Mouse (Mus musculus) myocyte (in vitro differentiated cells): ENCODE results near the gene Gm14137. TPM values are rescaled to one million over a fixed set of nuclear protein-coding genes. Genes with fewer than 3 reads are reported as not detected.

Experiments
- H3K27me3 ChIP-seq: one replicate; pipeline ENCODE4 v1.6.1; 2011; ENCODE audit not compliant: control insufficient read depth, insufficient read depth, insufficient read length
- H3K36me3 ChIP-seq: one replicate; pipeline ENCODE4 v1.6.1; 2011; ENCODE audit not compliant: control insufficient read depth, insufficient read depth
- H3K4me2 ChIP-seq: one replicate; pipeline ENCODE4 v1.6.1; 2011; ENCODE audit warnings: low read depth, control low read depth
- H3K4me3 ChIP-seq: one replicate; pipeline ENCODE4 v1.5.1; 2011; ENCODE audit warnings: mild to moderate bottlenecking, control low read depth, moderate library complexity
- H3K79me2 ChIP-seq: one replicate; pipeline ENCODE4 v1.6.1; 2011; ENCODE audit not compliant: control insufficient read depth, insufficient read depth
- H3ac ChIP-seq: one replicate; pipeline ENCODE4 v1.6.1; 2011; ENCODE audit not compliant: control insufficient read depth, insufficient read length
- CEBPB ChIP-seq: IDR thresholded peaks from 2 replicates; pipeline ENCODE4 v1.6.1; 2011; ENCODE audit warnings: mild to moderate bottlenecking, moderate library complexity; ENCODE audit not compliant: poor library complexity, insufficient read depth, severe bottlenecking
- E2F4 ChIP-seq: IDR thresholded peaks from one replicate; pipeline ENCODE4 v1.6.1; 2011; ENCODE audit warnings: mild to moderate bottlenecking, control low read depth, moderate library complexity; ENCODE audit not compliant: insufficient read depth
- MAX ChIP-seq: IDR thresholded peaks from one replicate; pipeline ENCODE4 v1.6.1; 2011; ENCODE audit warnings: low read depth, mild to moderate bottlenecking, control low read depth
- MYOD1 ChIP-seq, 3 experiments: IDR thresholded peaks; one replicate each; pipeline ENCODE4 v1.6.1; 2011; ENCODE audit warnings: control low read depth in 2 of 3, low read depth in 2 of 3, mild to moderate bottlenecking in 2 of 3, moderate library complexity in 1 of 3; ENCODE audit not compliant: insufficient read length in 2 of 3, control insufficient read depth in 1 of 3
- MYOG ChIP-seq, 3 experiments: IDR thresholded peaks; one replicate each; pipeline ENCODE4 v1.6.1; 2011; ENCODE audit warnings: control low read depth in 2 of 3, low read depth in 2 of 3, mild to moderate bottlenecking in 2 of 3; ENCODE audit not compliant: insufficient read length in 2 of 3, control insufficient read depth in 1 of 3, insufficient read depth in 1 of 3
- POLR2A ChIP-seq: IDR thresholded peaks from one replicate; pipeline ENCODE4 v1.6.1; 2011; ENCODE audit warnings: low read depth, mild to moderate bottlenecking, control low read depth, moderate library complexity; ENCODE audit not compliant: insufficient read length
- POLR2AphosphoS2 ChIP-seq: IDR thresholded peaks from one replicate; pipeline ENCODE4 v1.6.1; 2011; ENCODE audit warnings: low read depth, control low read depth; ENCODE audit not compliant: insufficient read length
- REST ChIP-seq: IDR thresholded peaks from one replicate; pipeline ENCODE4 v1.6.1; 2011; ENCODE audit warnings: mild to moderate bottlenecking, control low read depth, moderate library complexity; ENCODE audit not compliant: insufficient read depth, insufficient read length
- SRF ChIP-seq: IDR thresholded peaks from one replicate; pipeline ENCODE4 v1.6.1; 2011; ENCODE audit warnings: low read depth; ENCODE audit not compliant: control insufficient read depth, insufficient read length
- TCF12 ChIP-seq: IDR thresholded peaks from one replicate; pipeline ENCODE4 v1.6.1; 2011; ENCODE audit warnings: mild to moderate bottlenecking, control low read depth; ENCODE audit not compliant: poor library complexity, insufficient read depth, severe bottlenecking
- TCF3 ChIP-seq: IDR thresholded peaks from one replicate; pipeline ENCODE4 v1.6.1; 2011; ENCODE audit warnings: low read depth, control low read depth; ENCODE audit not compliant: insufficient read length
- USF1 ChIP-seq: IDR thresholded peaks from one replicate; pipeline ENCODE4 v1.6.1; 2011; ENCODE audit warnings: low read depth, mild to moderate bottlenecking, control low read depth, moderate library complexity
- polyA plus RNA-seq: library from polyadenylated mRNA; unstranded; fragments of >200 nt; fragmentation: generic; extraction: Trizol; gene quantifications from one replicate; pipeline ENCODE4 v1.2.1, GENCODE M21; 2012; ENCODE audit warnings: missing spikeins

Gm14137 gene
- polyA plus RNA-seq, 1 experiment, result 6.3 TPM

- TF ChIP-seq POLR2AphosphoS2 (no peak), CEBPB (no peak), SRF (no peak), MYOG (IDR thresholded peaks at IDR 0.05; ENCODE audit: control insufficient read depth in 1 of 3, insufficient read depth in 1 of 3, insufficient read length in 2 of 3, low read depth in 2 of 3) (no peak), MAX (no peak), POLR2A (no peak), MYOD1 (IDR thresholded peaks at IDR 0.05; ENCODE audit: control insufficient read depth in 1 of 3, insufficient read length in 2 of 3, low read depth in 2 of 3) (no peak), E2F4 (no peak), REST (no peak), USF1 (no peak)
- H3K4me3 ChIP-seq, result no peak overlapping the region
- no peak overlapping the region for H3K4me2 ChIP-seq
- H3K36me3 ChIP-seq, result peaks cover 31% of the 10 kb centered on the region
- H3ac ChIP-seq, result no peak overlapping the region
- H3K79me2 ChIP-seq, result no peaks in the 10 kb centered on the region
- H3K27me3 ChIP-seq, result no peaks in the 10 kb centered on the region
Observed at GRCm38 (mm10) chr2:119147160-119147678, 27.1 kb upstream of the Gm14137 start.

- TF ChIP-seq POLR2AphosphoS2, result no peak
- TF ChIP-seq MYOD1 (IDR thresholded peaks at IDR 0.05; ENCODE audit: control insufficient read depth in 1 of 3, insufficient read length in 2 of 3, low read depth in 2 of 3), result no peak
- no peak for TF ChIP-seq E2F4
- no peak for TF ChIP-seq MAX
- no peak for TF ChIP-seq TCF12
- TF ChIP-seq POLR2A, result no peak
- no peak for TF ChIP-seq SRF
- no peak for TF ChIP-seq USF1
- no peak for TF ChIP-seq CEBPB
- TF ChIP-seq MYOG (IDR thresholded peaks at IDR 0.05; ENCODE audit: control insufficient read depth in 1 of 3, insufficient read depth in 1 of 3, insufficient read length in 2 of 3, low read depth in 2 of 3), result no peak
- H3ac ChIP-seq, result no peak overlapping the region
Observed at GRCm38 (mm10) chr2:119147775-119148174, 26.5 kb upstream of the Gm14137 start.

GRCm38 (mm10) chr2:119152255-119152654 is 22.1 kb upstream of the Gm14137 start:
- TF ChIP-seq POLR2A, result no peak
- no peak for TF ChIP-seq CEBPB
- H3K36me3 ChIP-seq, result peaks cover 21% of the 10 kb centered on the region
- no peaks in the 10 kb centered on the region for H3K27me3 ChIP-seq
- H3ac ChIP-seq, result no peak overlapping the region
- peaks cover 15% of the 10 kb centered on the region for H3K79me2 ChIP-seq
- no peak overlapping the region for H3K4me3 ChIP-seq
- H3K4me2 ChIP-seq, result no peak overlapping the region

More at GRCm38 (mm10) chr2:119147775-119148174, 26.5 kb upstream of the Gm14137 start:
- Histone ChIP-seq H3K4me3 (no peak overlapping the region), H3K36me3 (peaks cover 31% of the 10 kb centered on the region), H3K4me2 (no peak overlapping the region), H3K27me3 (no peaks in the 10 kb centered on the region), H3K79me2 (no peaks in the 10 kb centered on the region)

- Histone ChIP-seq H3K4me2 (no peak overlapping the region), H3ac (no peak overlapping the region), H3K79me2 (peaks cover 15% of the 10 kb centered on the region), H3K36me3 (peaks cover 21% of the 10 kb centered on the region), H3K27me3 (no peaks in the 10 kb centered on the region), H3K4me3 (no peak overlapping the region)
- TF ChIP-seq TCF12 (no peak), SRF (no peak), E2F4 (no peak), MAX (no peak), TCF3 (no peak), MYOG (IDR thresholded peaks at IDR 0.05; ENCODE audit: control insufficient read depth in 1 of 3, insufficient read depth in 1 of 3, insufficient read length in 2 of 3, low read depth in 2 of 3) (no peak), MYOD1 (IDR thresholded peaks at IDR 0.05; ENCODE audit: control insufficient read depth in 1 of 3, insufficient read length in 2 of 3, low read depth in 2 of 3) (no peak), POLR2A (no peak), USF1 (no peak), CEBPB (no peak), POLR2AphosphoS2 (no peak), REST (no peak)
Observed at GRCm38 (mm10) chr2:119154683-119155082, 19.6 kb upstream of the Gm14137 start.

GRCm38 (mm10) chr2:119155388-119155787 is 18.9 kb upstream of the Gm14137 start:
- TF ChIP-seq MYOG (IDR thresholded peaks at IDR 0.05; ENCODE audit: control insufficient read depth in 1 of 3, insufficient read depth in 1 of 3, insufficient read length in 2 of 3, low read depth in 2 of 3) (no peak), MYOD1 (IDR thresholded peaks at IDR 0.05; ENCODE audit: control insufficient read depth in 1 of 3, insufficient read length in 2 of 3, low read depth in 2 of 3) (peak in 1 of 3 experiments; percentile 17), TCF12 (no peak), TCF3 (no peak)
- peaks cover 15% of the 10 kb centered on the region for H3K79me2 ChIP-seq
- no peaks in the 10 kb centered on the region for H3K27me3 ChIP-seq
- H3K36me3 ChIP-seq, result peaks cover 21% of the 10 kb centered on the region
- peak overlapping the region; percentile 68 for H3K4me3 ChIP-seq
- H3ac ChIP-seq, result no peak overlapping the region
- peak overlapping the region; percentile 81 for H3K4me2 ChIP-seq
